Mouse (Mus musculus): ENCODE results near the gene Ttc28. TPM values are rescaled to one million over a fixed set of nuclear protein-coding genes. Genes with fewer than 3 reads are reported as not detected.

Gene Ttc28
- total RNA-seq, 2 experiments from 2014 or later, result 26.7 to 29.3 TPM

- DNase-seq, result no peak
- intact Hi-C loops (cut with DNase I), result no loop called here
Observed at GRCm38 (mm10) chr5:111073316-111073736, 193.7 kb downstream of the Ttc28 start.

- intact Hi-C loops (cut with DNase I), result no loop called here
- no peak for DNase-seq
Observed at GRCm38 (mm10) chr5:111074050-111074449, 194.4 kb downstream of the Ttc28 start.

- intact Hi-C loops (cut with DNase I), result no loop called here
- DNase-seq, result no peak
Observed at GRCm38 (mm10) chr5:111075841-111076240, 196.2 kb downstream of the Ttc28 start.

- intact Hi-C loops (cut with DNase I), result no loop called here
- no peak for DNase-seq
Observed at GRCm38 (mm10) chr5:111077261-111077660, 197.7 kb downstream of the Ttc28 start.

- no peak for DNase-seq
- intact Hi-C loops (cut with DNase I), result no loop called here
Observed at GRCm38 (mm10) chr5:111080601-111081000, 201.0 kb downstream of the Ttc28 start.

- intact Hi-C loops (cut with DNase I), result no loop called here
- no peak for DNase-seq
Observed at GRCm38 (mm10) chr5:111085849-111086248, 206.2 kb downstream of the Ttc28 start.

GRCm38 (mm10) chr5:111096750-111097149, 217.1 kb downstream of the Ttc28 start:
- DNase-seq, result no peak
- intact Hi-C loops (cut with DNase I), result no loop called here

GRCm38 (mm10) chr5:111097233-111098160, 217.9 kb downstream of the Ttc28 start:
- intact Hi-C loops (cut with DNase I), result no loop called here
- no peak for DNase-seq

GRCm38 (mm10) chr5:111098516-111099274, 219.1 kb downstream of the Ttc28 start:
- DNase-seq, result no peak
- intact Hi-C loops (cut with DNase I), result no loop called here

- intact Hi-C loops (cut with DNase I), result no loop called here
- no peak for DNase-seq
Observed at GRCm38 (mm10) chr5:111100585-111100984, 221.0 kb downstream of the Ttc28 start.

GRCm38 (mm10) chr5:111101383-111101932, 221.9 kb downstream of the Ttc28 start:
- intact Hi-C loops (cut with DNase I), result no loop called here
- no peak for DNase-seq

GRCm38 (mm10) chr5:111104801-111105200, 225.2 kb downstream of the Ttc28 start:
- intact Hi-C loops (cut with DNase I), result no loop called here
- no peak for DNase-seq

GRCm38 (mm10) chr5:111111378-111111777, 231.8 kb downstream of the Ttc28 start:
- intact Hi-C loops (cut with DNase I), result no loop called here
- DNase-seq, result peak in 1 of 2 experiments; percentile 37

GRCm38 (mm10) chr5:111113183-111113582, 233.6 kb downstream of the Ttc28 start:
- intact Hi-C loops (cut with DNase I), result no loop called here
- no peak for DNase-seq

- intact Hi-C loops (cut with DNase I), result no loop called here
- DNase-seq, result no peak
Observed at GRCm38 (mm10) chr5:111113694-111114375, 234.2 kb downstream of the Ttc28 start.

- no peak for DNase-seq
- intact Hi-C loops (cut with DNase I), result no loop called here
Observed at GRCm38 (mm10) chr5:111114597-111114996, 235.0 kb downstream of the Ttc28 start.

GRCm38 (mm10) chr5:111115519-111116350, 236.1 kb downstream of the Ttc28 start:
- DNase-seq, result peak in 1 of 2 experiments; percentile 42
- intact Hi-C loops (cut with DNase I), result loop anchor here (5.0 kb wide), 1 partner anchor 133 kb away; no protein-coding TSS in a partner anchor

GRCm38 (mm10) chr5:111119805-111120204, 240.2 kb downstream of the Ttc28 start:
- intact Hi-C loops (cut with DNase I), result loop anchor here (5.0 kb wide), 1 partner anchor 138 kb away; no protein-coding TSS in a partner anchor
- DNase-seq, result peak; percentile 58 to 60

GRCm38 (mm10) chr5:111120298-111120697, 240.7 kb downstream of the Ttc28 start:
- no peak for DNase-seq
- intact Hi-C loops (cut with DNase I), result no loop called here

Measured in heart, postnatal 10 days (tissue).